Mouse (Mus musculus) CH12.LX (cell line): ENCODE data around the gene Etfa. TPM values are rescaled to one million over a fixed set of nuclear protein-coding genes. Genes with fewer than 3 reads are reported as not detected.

Source experiments
- DNase-seq: peaks from one replicate; pipeline ENCODE4 v3.0.0-alpha.2; 2013; ENCODE audit errors: extremely low read depth
- H3K27ac ChIP-seq: 2 replicates; pipeline ENCODE4 v1.5.1; 2012; ENCODE audit warnings: low read depth, mild to moderate bottlenecking, control low read depth, moderate library complexity; ENCODE audit not compliant: insufficient read depth
- H3K27me3 ChIP-seq: replicated peaks from 2 replicates; pipeline ENCODE3; 2012; ENCODE audit warnings: inconsistent platforms
- H3K36me3 ChIP-seq, 2 experiments: replicated peaks in 1 of 2; 2 replicates each; pipeline versions ENCODE3 to v1.6.1; 2012; ENCODE audit warnings: inconsistent platforms in 1 of 2, low read length in 1 of 2, mild to moderate bottlenecking in 1 of 2, mixed read lengths in 1 of 2, moderate library complexity in 1 of 2; ENCODE audit not compliant: control insufficient read depth in 1 of 2, insufficient read depth in 1 of 2
- H3K4me1 ChIP-seq, 2 experiments: 2 replicates each; pipeline ENCODE4 v1.6.1; 2012; ENCODE audit warnings: inconsistent platforms in 1 of 2, moderate library complexity in 1 of 2; ENCODE audit not compliant: insufficient read depth in 2 of 2, control insufficient read depth in 1 of 2
- H3K4me2 ChIP-seq: 2 replicates; pipeline ENCODE4 v1.6.1; 2012; ENCODE audit warnings: low read depth, mild to moderate bottlenecking, control low read depth; ENCODE audit not compliant: poor library complexity, insufficient read depth, severe bottlenecking
- H3K4me3 ChIP-seq, 3 experiments: fragments of 150-350 bp in 1 of 3; sonication (generic) in 1 of 3; replicated peaks in 1 of 3; 2 replicates each; pipeline versions ENCODE3 to v1.5.1; 2011 to 2012; ENCODE audit warnings: low read depth in 2 of 3, low read length in 2 of 3, mild to moderate bottlenecking in 2 of 3, moderate library complexity in 2 of 3, control low read depth in 1 of 3, improper control_type of control experiment in 1 of 3, inconsistent platforms in 1 of 3, mixed read lengths in 1 of 3; ENCODE audit not compliant: poor library complexity in 1 of 3
- H3K79me2 ChIP-seq: replicated peaks from 2 replicates; pipeline ENCODE4 v1.6.1; 2012; ENCODE audit warnings: mild to moderate bottlenecking, moderate library complexity; ENCODE audit not compliant: control insufficient read depth, poor library complexity, insufficient read depth, severe bottlenecking; ENCODE audit errors: extremely low read depth
- H3K9ac ChIP-seq: 2 replicates; pipeline ENCODE4 v1.6.1; 2012; ENCODE audit warnings: low read depth, mild to moderate bottlenecking, control low read depth, moderate library complexity; ENCODE audit not compliant: insufficient read depth
- H3K9me3 ChIP-seq: replicated peaks from 2 replicates; pipeline ENCODE3; 2012; ENCODE audit warnings: low read length, inconsistent platforms, mixed read lengths
- BHLHE40 ChIP-seq: IDR thresholded peaks from 2 replicates; pipeline ENCODE4 v1.6.1; 2011; ENCODE audit warnings: mild to moderate bottlenecking, low read depth, low read length, improper control_type of control experiment
- CHD1 ChIP-seq: IDR thresholded peaks from 2 replicates; pipeline ENCODE4 v1.6.1; 2012; ENCODE audit warnings: low read depth, low read length, improper control_type of control experiment, inconsistent platforms
- CHD2 ChIP-seq: IDR thresholded peaks from 2 replicates; pipeline ENCODE4 v1.6.1; 2011; ENCODE audit warnings: low read length, improper control_type of control experiment
- E2F4 ChIP-seq: IDR thresholded peaks from 2 replicates; pipeline ENCODE4 v1.6.1; 2011; ENCODE audit warnings: low read depth, low read length, improper control_type of control experiment; ENCODE audit not compliant: insufficient replicate concordance
- HCFC1 ChIP-seq: IDR thresholded peaks from 2 replicates; pipeline ENCODE4 v1.6.1; 2012; ENCODE audit warnings: low read depth, mild to moderate bottlenecking, inconsistent platforms, low read length, improper control_type of control experiment
- JUN ChIP-seq: IDR thresholded peaks from 2 replicates; pipeline ENCODE4 v1.6.1; 2011; ENCODE audit warnings: low read depth, mild to moderate bottlenecking, low read length, improper control_type of control experiment, moderate library complexity; ENCODE audit not compliant: insufficient read depth
- JUND ChIP-seq: conservative IDR thresholded peaks from 2 replicates; pipeline ENCODE4 v1.6.1; 2011; ENCODE audit warnings: low read depth, low read length, improper control_type of control experiment
- MAFK ChIP-seq: IDR thresholded peaks from 2 replicates; pipeline ENCODE4 v1.6.1; 2011; ENCODE audit warnings: low read length, improper control_type of control experiment; ENCODE audit not compliant: insufficient replicate concordance
- MEF2A ChIP-seq: IDR thresholded peaks from 2 replicates; pipeline ENCODE4 v1.6.1; 2014; ENCODE audit warnings: low read depth, mild to moderate bottlenecking, inconsistent platforms, low read length, improper control_type of control experiment, borderline replicate concordance
- MXI1 ChIP-seq: IDR thresholded peaks from 2 replicates; pipeline ENCODE4 v1.6.1; 2011; ENCODE audit warnings: mild to moderate bottlenecking, low read depth, low read length, improper control_type of control experiment
- PAX5 ChIP-seq: IDR thresholded peaks from 2 replicates; pipeline ENCODE4 v1.6.1; 2012; ENCODE audit warnings: low read length, inconsistent platforms, mixed read lengths
- RAD21 ChIP-seq: IDR thresholded peaks from 2 replicates; pipeline ENCODE4 v1.6.1; 2011; ENCODE audit warnings: low read depth, mild to moderate bottlenecking, low read length, improper control_type of control experiment, moderate library complexity
- RCOR1 ChIP-seq: conservative IDR thresholded peaks from 2 replicates; pipeline ENCODE4 v1.6.1; 2012; ENCODE audit warnings: low read depth, mild to moderate bottlenecking, inconsistent platforms, low read length, improper control_type of control experiment
- UBTF ChIP-seq: IDR thresholded peaks from 2 replicates; pipeline ENCODE4 v1.6.1; 2012; ENCODE audit warnings: low read depth, mild to moderate bottlenecking, inconsistent platforms, low read length, improper control_type of control experiment, moderate library complexity
- USF1 ChIP-seq: IDR thresholded peaks from 2 replicates; pipeline ENCODE4 v1.6.1; 2014; ENCODE audit warnings: low read depth, mild to moderate bottlenecking, inconsistent platforms, low read length, improper control_type of control experiment
- ZKSCAN1 ChIP-seq: IDR thresholded peaks from 2 replicates; pipeline ENCODE4 v1.6.1; 2012; ENCODE audit warnings: low read depth, inconsistent platforms, low read length, improper control_type of control experiment, borderline replicate concordance
- ZMIZ1 ChIP-seq: IDR thresholded peaks from 2 replicates; pipeline ENCODE4 v1.6.1; 2012; ENCODE audit warnings: low read depth, mild to moderate bottlenecking, inconsistent platforms, low read length, improper control_type of control experiment
- dilution Hi-C: fragments of 300-500 bp; cut with MboI; formaldehyde crosslinking; loops from 2 replicates; pipeline ENCODE4 v1.14.3; 2020; ENCODE audit warnings: low sequenced_read_pairs; ENCODE audit not compliant: extremely low pct_unique_long_range_greater_than_20kb, extremely low pct_ligation_motif_present
- in situ Hi-C: fragments of 300-500 bp; cut with MboI; formaldehyde crosslinking; loops from 3 replicates; pipeline ENCODE4 v1.14.3; 2019; ENCODE audit warnings: low sequenced_read_pairs, low pct_ligation_motif_present, low pct_unique_long_range_greater_than_20kb, mixed read lengths
- polyA plus RNA-seq: library from polyadenylated mRNA; unstranded; fragments of >175 nt; gene quantifications from 2 replicates; pipeline ENCODE4 v1.2.1, GENCODE M21; 2012; ENCODE audit warnings: low read depth; ENCODE audit not compliant: insufficient read length
- total RNA-seq, 2 experiments: library from RNA; depleted of rRNA; stranded (reverse); fragments of 300-350 nt in 1 of 2; fragments of >200 nt in 1 of 2; gene quantifications; 2 replicates each; pipeline ENCODE4 v1.2.3; 2012 to 2014

Etfa gene
- total and polyA plus RNA-seq, 3 experiments = 42.7 to 121 (median 69.3) TPM

- TF ChIP-seq MXI1 = no peak
- TF ChIP-seq JUND = no peak
- TF ChIP-seq BHLHE40 = no peak
- TF ChIP-seq MAFK = no peak
- no peak for TF ChIP-seq JUN
- TF ChIP-seq CHD2 = no peak
- no peak for TF ChIP-seq HCFC1
- no peak for TF ChIP-seq RCOR1
- no peak for TF ChIP-seq MEF2A
- no peak for TF ChIP-seq UBTF
- TF ChIP-seq RAD21 = no peak
- TF ChIP-seq CHD1 = no peak
- TF ChIP-seq USF1 = no peak
- no peak for TF ChIP-seq E2F4
- no peak for TF ChIP-seq PAX5
Observed at GRCm38 (mm10) chr9:55425271-55425810, 86.7 kb downstream of the Etfa start.

GRCm38 (mm10) chr9:55423451-55424424 is 88.3 kb downstream of the Etfa start:
- Histone ChIP-seq H3K27me3 (no peaks in the 10 kb centered on the region), H3K9me3 (no peaks in the 10 kb centered on the region), H3K4me2 (no peak overlapping the region), H3K9ac (no peak overlapping the region), H3K4me1 (peaks cover 0 to under 1% of the 10 kb centered on the region in 2 experiments; a peak in 1 of 4 replicates), H3K79me2 (no peaks in the 10 kb centered on the region), H3K27ac (no peak overlapping the region), H3K36me3 (no peaks in the 10 kb centered on the region), H3K4me3 (no peak overlapping the region)
- in situ Hi-C loops = no loop called here
- dilution Hi-C loops = no loop called here
- no peak for DNase-seq
- TF ChIP-seq BHLHE40 = no peak
- no peak for TF ChIP-seq UBTF
- no peak for TF ChIP-seq MAFK
- no peak for TF ChIP-seq ZKSCAN1
- no peak for TF ChIP-seq JUND
- no peak for TF ChIP-seq E2F4
- no peak for TF ChIP-seq ZMIZ1

More at GRCm38 (mm10) chr9:55425271-55425810, 86.7 kb downstream of the Etfa start:
- dilution Hi-C loops (no loop called here), in situ Hi-C loops (loop anchor here (25.0 kb wide), 1 partner anchor 487 kb away; no protein-coding TSS in a partner anchor)
- Histone ChIP-seq H3K4me2 (no peak overlapping the region), H3K36me3 (no peaks in the 10 kb centered on the region), H3K27ac (no peak overlapping the region), H3K4me1 (peaks cover 0 to 5% of the 10 kb centered on the region in 2 experiments; a peak in 1 of 4 replicates), H3K79me2 (no peaks in the 10 kb centered on the region), H3K9ac (no peak overlapping the region), H3K9me3 (no peaks in the 10 kb centered on the region), H3K27me3 (no peaks in the 10 kb centered on the region), H3K4me3 (no peak overlapping the region)
- DNase-seq = no peak
